Mouse (Mus musculus) gastrocnemius, postnatal 25 days (tissue): ENCODE data around the gene Pkp1. TPM values are rescaled to one million over a fixed set of nuclear protein-coding genes. Genes with fewer than 3 reads are reported as not detected.

Source experiments
- total RNA-seq, 2 experiments: library from RNA; stranded (reverse); gene quantifications; 1 replicate in 1 of 2; 2 replicates in 1 of 2; pipeline ENCODE4 v1.2.3; 2021

The Pkp1 gene
- total RNA-seq, 2 experiments from 2014 or later, result 0.11 TPM; not detected in 1

Other genes starting within 250 kb of the Pkp1 start
- gene Csrp1, start 199.1 kb downstream of the Pkp1 start, total RNA-seq, result 10 to 100 TPM; 24.8 to 41.1 TPM
- gene Phlda3, start 153.1 kb downstream of the Pkp1 start, total RNA-seq, result 100 to 1,000 TPM in 1 of 2 experiments, 10 to 100 TPM in 1; 56.9 to 161 TPM
- gene Tnni1, start 139.8 kb downstream of the Pkp1 start, total RNA-seq, result 100 to 1,000 TPM in 1 of 2 experiments, 10 to 100 TPM in 1; 73.2 to 356 TPM
- not detected for gene Lad1, start 100.6 kb downstream of the Pkp1 start, total RNA-seq
- 1 to 10 TPM; 6.2 to 8.4 TPM for gene Tnnt2, start 82.9 kb downstream of the Pkp1 start, total RNA-seq
- 10 to 100 TPM in 1 of 2 experiments, 1 to 10 TPM in 1; 5.7 to 11.2 TPM for gene Igfn1, start 87.1 kb upstream of the Pkp1 start, total RNA-seq
- gene Tmem9, start 88.9 kb upstream of the Pkp1 start, total RNA-seq, result 1 to 10 TPM; 5.8 to 7.0 TPM
- gene Ascl5, start 131.6 kb upstream of the Pkp1 start, total RNA-seq, result not detected
- gene Cacna1s, start 133.5 kb upstream of the Pkp1 start, total RNA-seq, result 100 to 1,000 TPM; 763 to 788 TPM
- gene Kif21b, start 212.2 kb upstream of the Pkp1 start, total RNA-seq, result under 1 TPM; 0.36 to 0.78 TPM